Mouse (Mus musculus): ENCODE results near the gene Col6a2.

Col6a2 gene

DNA sequence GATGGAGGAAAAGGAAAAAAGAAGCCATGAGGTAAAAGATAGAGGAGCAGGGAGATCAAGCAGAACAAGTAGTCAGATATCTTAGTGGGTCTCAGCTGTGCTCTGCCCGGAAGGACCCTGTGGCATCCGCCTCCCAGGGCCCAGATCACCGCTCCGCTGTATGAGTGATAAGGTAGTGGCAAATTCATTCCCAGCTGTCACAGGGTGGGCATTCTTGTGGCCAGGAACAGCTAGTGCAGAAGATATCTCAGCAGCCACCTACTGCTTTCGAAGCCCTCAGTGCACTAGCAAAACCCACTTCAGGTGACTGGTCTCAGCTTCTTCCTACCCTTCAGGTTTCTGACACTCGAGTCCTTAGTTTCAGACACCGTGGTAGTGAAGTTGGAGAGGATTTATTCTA is 11.0 kb downstream of the Col6a2 start:
- no peaks in the 10 kb centered on the region for H3K27me3 ChIP-seq (ENCODE audit: control insufficient read depth, insufficient read depth, low read length, poor library complexity, severe bottlenecking)
- no peaks in the 10 kb centered on the region for H3K36me3 ChIP-seq (ENCODE audit: control insufficient read depth, insufficient read depth, low read length, poor library complexity, severe bottlenecking)
- DNase-seq (ENCODE audit: low read depth, low spot score) = no peak

DNA sequence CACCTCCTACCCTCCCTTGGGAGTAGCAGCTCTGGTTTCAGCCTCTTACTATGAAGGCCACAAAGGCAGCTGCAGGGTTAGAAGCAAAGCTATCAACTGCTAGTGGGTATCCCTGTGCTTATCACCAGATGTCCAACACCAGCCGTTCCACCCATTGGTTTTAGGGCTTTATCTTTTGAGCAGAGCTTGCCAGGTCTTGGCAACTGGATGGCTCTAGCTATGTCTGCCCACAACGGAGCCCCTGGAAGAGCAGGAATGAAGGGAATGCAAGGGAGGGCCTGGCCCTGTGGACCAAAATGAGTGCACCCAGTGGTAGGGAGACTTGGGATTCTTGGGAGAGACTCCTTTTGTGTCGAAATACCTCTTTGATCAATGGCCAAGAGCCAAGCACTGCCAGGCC is 20.7 kb downstream of the Col6a2 start:
- Histone ChIP-seq H3K27me3 (ENCODE audit: control insufficient read depth, insufficient read depth, low read length, poor library complexity, severe bottlenecking) (no peaks in the 10 kb centered on the region), H3K36me3 (ENCODE audit: control insufficient read depth, insufficient read depth, low read length, poor library complexity, severe bottlenecking) (no peaks in the 10 kb centered on the region)
- DNase-seq (ENCODE audit: low read depth, low spot score) = no peak

- no peak for DNase-seq (ENCODE audit: low read depth, low spot score)
- Histone ChIP-seq H3K36me3 (ENCODE audit: control insufficient read depth, insufficient read depth, low read length, poor library complexity, severe bottlenecking) (no peaks in the 10 kb centered on the region), H3K27me3 (ENCODE audit: control insufficient read depth, insufficient read depth, low read length, poor library complexity, severe bottlenecking) (no peaks in the 10 kb centered on the region)
Observed at GRCm38 (mm10) chr10:76596338-76596737, 27.1 kb downstream of the Col6a2 start.

GRCm38 (mm10) chr10:76590197-76590596 is 33.2 kb downstream of the Col6a2 start:
- Histone ChIP-seq H3K36me3 (ENCODE audit: control insufficient read depth, insufficient read depth, low read length, poor library complexity, severe bottlenecking) (no peaks in the 10 kb centered on the region), H3K27me3 (ENCODE audit: control insufficient read depth, insufficient read depth, low read length, poor library complexity, severe bottlenecking) (no peaks in the 10 kb centered on the region)
- DNase-seq (ENCODE audit: low read depth, low spot score) = no peak

GRCm38 (mm10) chr10:76586190-76586589 is 37.2 kb downstream of the Col6a2 start:
- no peaks in the 10 kb centered on the region for H3K36me3 ChIP-seq (ENCODE audit: control insufficient read depth, insufficient read depth, low read length, poor library complexity, severe bottlenecking)
- no peaks in the 10 kb centered on the region for H3K27me3 ChIP-seq (ENCODE audit: control insufficient read depth, insufficient read depth, low read length, poor library complexity, severe bottlenecking)
- DNase-seq (ENCODE audit: low read depth, low spot score) = no peak

DNA sequence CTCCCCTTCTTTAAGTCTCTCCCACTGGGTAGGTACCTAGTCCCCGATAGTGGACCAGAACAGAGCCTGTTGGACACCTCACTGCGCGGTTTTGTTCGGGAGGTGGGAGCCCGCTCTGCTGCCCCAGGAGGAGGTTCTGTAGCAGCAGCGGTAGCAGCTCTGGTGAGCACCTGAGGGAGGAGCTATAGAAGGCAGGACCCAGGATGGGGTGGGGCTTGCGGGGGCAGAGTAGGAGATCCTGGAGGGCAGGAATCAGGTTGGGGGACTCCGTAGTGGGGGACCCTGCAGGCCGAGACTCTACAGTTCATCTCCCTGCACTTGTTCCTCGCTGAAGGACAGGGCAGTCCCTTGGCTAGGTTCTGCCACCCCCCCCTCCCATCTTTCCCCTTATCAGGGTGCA is 39.3 kb downstream of the Col6a2 start:
- Histone ChIP-seq H3K36me3 (ENCODE audit: control insufficient read depth, insufficient read depth, low read length, poor library complexity, severe bottlenecking) (no peaks in the 10 kb centered on the region), H3K27me3 (ENCODE audit: control insufficient read depth, insufficient read depth, low read length, poor library complexity, severe bottlenecking) (no peaks in the 10 kb centered on the region)
- no peak for DNase-seq (ENCODE audit: low read depth, low spot score)

DNA sequence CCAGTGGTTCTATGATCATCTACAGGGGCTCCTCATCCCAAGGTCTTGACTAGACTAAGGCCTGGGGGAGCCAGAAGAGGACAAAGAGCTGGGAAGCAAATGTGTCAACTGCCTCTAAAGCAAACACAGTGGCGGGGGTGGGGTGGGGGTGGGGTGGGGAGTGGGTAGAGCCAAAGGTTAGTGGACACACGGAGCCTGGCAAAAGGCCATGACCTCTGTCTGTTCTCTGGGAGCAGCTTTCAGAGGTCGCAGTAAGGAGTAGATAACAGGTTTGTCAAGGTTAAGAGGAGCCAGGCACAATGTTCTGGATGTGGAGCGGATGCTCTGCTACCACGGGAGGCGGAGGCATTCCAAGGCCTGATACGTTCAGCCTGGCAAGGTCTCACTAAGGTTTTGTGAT is 46.5 kb downstream of the Col6a2 start:
- Histone ChIP-seq H3K36me3 (ENCODE audit: control insufficient read depth, insufficient read depth, low read length, poor library complexity, severe bottlenecking) (no peaks in the 10 kb centered on the region), H3K27me3 (ENCODE audit: control insufficient read depth, insufficient read depth, low read length, poor library complexity, severe bottlenecking) (no peaks in the 10 kb centered on the region)
- DNase-seq (ENCODE audit: low read depth, low spot score) = no peak

GRCm38 (mm10) chr10:76575374-76575773 is 48.1 kb downstream of the Col6a2 start, which contains the start of gene Ftcd:
Ftcd (plus strand) TSS chr10:76575648.
- H3K27me3 ChIP-seq (ENCODE audit: control insufficient read depth, insufficient read depth, low read length, poor library complexity, severe bottlenecking) = no peaks in the 10 kb centered on the region
- no peaks in the 10 kb centered on the region for H3K36me3 ChIP-seq (ENCODE audit: control insufficient read depth, insufficient read depth, low read length, poor library complexity, severe bottlenecking)
- no peak for DNase-seq (ENCODE audit: low read depth, low spot score)

DNA sequence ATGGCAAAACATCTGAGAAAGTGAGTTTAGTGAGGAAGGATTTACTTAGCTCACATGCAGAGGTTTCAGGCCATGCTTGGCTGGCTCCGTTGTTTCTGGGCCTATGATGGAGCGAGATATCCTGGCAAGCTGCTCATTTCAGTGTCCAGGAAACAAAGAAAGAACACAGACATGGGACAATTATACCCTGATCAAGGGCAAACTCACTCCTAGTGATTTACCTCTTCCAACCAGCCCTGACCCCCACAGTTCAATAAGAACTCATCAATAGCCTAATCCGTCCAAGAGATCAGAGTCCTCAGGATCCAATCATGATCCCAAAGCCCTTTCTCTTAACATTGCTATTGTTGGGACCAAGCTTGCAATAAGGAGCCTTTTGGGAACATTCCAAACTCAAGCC is 51.3 kb downstream of the Col6a2 start:
- no peaks in the 10 kb centered on the region for H3K36me3 ChIP-seq (ENCODE audit: control insufficient read depth, insufficient read depth, low read length, poor library complexity, severe bottlenecking)
- no peak for DNase-seq (ENCODE audit: low read depth, low spot score)

GRCm38 (mm10) chr10:76571070-76571469 is 52.4 kb downstream of the Col6a2 start:
- H3K27me3 ChIP-seq (ENCODE audit: control insufficient read depth, insufficient read depth, low read length, poor library complexity, severe bottlenecking) = no peaks in the 10 kb centered on the region
- DNase-seq (ENCODE audit: low read depth, low spot score) = no peak
- no peaks in the 10 kb centered on the region for H3K36me3 ChIP-seq (ENCODE audit: control insufficient read depth, insufficient read depth, low read length, poor library complexity, severe bottlenecking)

More for the DNA sequence above, 51.3 kb downstream of the Col6a2 start:
- H3K27me3 ChIP-seq (ENCODE audit: control insufficient read depth, insufficient read depth, low read length, poor library complexity, severe bottlenecking) = no peaks in the 10 kb centered on the region

- Histone ChIP-seq H3K27me3 (ENCODE audit: control insufficient read depth, insufficient read depth, low read length, poor library complexity, severe bottlenecking) (no peaks in the 10 kb centered on the region), H3K36me3 (ENCODE audit: control insufficient read depth, insufficient read depth, low read length, poor library complexity, severe bottlenecking) (no peaks in the 10 kb centered on the region)
- DNase-seq (ENCODE audit: low read depth, low spot score) = no peak
Observed at GRCm38 (mm10) chr10:76569996-76570685, 53.3 kb downstream of the Col6a2 start.

DNA sequence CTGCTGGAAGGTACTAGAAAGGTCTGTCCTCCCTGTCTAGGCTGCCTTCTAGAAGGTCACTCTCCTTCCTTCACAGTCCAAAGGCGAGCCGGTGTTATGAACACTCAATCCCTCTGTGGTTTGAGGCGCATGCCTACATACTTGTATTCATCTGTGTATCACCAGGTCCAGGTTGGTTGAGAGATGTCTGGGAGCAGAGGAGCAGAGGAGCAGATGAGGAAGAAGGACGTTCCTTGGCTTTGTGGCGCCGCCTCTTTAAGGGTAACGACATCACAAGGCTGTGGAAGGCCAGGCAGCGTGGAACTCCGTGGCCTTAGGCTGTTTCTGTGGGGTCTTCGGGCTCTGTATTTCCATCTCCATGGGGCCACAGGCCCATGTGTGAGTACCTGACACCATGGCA is 61.5 kb downstream of the Col6a2 start, which contains the start of gene Spatc1l:
Gene Spatc1l, plus strand, starts transcription at position 301 of the 400 bp plus-strand sequence.
- DNase-seq (ENCODE audit: low read depth, low spot score) = no peak
- Histone ChIP-seq H3K36me3 (ENCODE audit: control insufficient read depth, insufficient read depth, low read length, poor library complexity, severe bottlenecking) (no peaks in the 10 kb centered on the region), H3K27me3 (ENCODE audit: control insufficient read depth, insufficient read depth, low read length, poor library complexity, severe bottlenecking) (no peaks in the 10 kb centered on the region)

DNA sequence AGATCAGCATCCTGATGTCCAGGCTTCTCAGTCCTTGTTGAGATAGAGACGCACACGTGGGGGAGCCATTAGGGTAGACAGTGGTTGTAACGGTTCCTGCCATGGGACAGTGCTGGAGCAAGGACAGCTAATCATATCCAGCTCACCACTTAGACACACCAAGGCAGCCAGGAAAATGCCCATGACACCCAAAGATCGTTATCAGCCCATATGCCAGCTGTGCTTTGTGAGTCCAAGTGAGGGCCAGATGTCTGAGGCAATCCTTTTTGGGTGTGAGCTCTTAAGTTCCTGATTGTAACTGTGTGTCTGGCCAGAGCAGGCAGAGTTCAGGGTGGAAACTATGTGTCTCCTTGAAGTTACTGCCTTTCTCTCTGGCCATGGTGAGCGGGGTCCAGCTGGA is 69.4 kb downstream of the Col6a2 start:
- no peaks in the 10 kb centered on the region for H3K27me3 ChIP-seq (ENCODE audit: control insufficient read depth, insufficient read depth, low read length, poor library complexity, severe bottlenecking)
- H3K36me3 ChIP-seq (ENCODE audit: control insufficient read depth, insufficient read depth, low read length, poor library complexity, severe bottlenecking) = peaks cover 1% of the 10 kb centered on the region; the same call in 1 of the 2 replicates
- DNase-seq (ENCODE audit: low read depth, low spot score) = no peak

GRCm38 (mm10) chr10:76551556-76551955 is 71.9 kb downstream of the Col6a2 start:
- DNase-seq (ENCODE audit: low read depth, low spot score) = no peak
- Histone ChIP-seq H3K27me3 (ENCODE audit: control insufficient read depth, insufficient read depth, low read length, poor library complexity, severe bottlenecking) (no peaks in the 10 kb centered on the region), H3K36me3 (ENCODE audit: control insufficient read depth, insufficient read depth, low read length, poor library complexity, severe bottlenecking) (peaks cover 1% of the 10 kb centered on the region)

DNA sequence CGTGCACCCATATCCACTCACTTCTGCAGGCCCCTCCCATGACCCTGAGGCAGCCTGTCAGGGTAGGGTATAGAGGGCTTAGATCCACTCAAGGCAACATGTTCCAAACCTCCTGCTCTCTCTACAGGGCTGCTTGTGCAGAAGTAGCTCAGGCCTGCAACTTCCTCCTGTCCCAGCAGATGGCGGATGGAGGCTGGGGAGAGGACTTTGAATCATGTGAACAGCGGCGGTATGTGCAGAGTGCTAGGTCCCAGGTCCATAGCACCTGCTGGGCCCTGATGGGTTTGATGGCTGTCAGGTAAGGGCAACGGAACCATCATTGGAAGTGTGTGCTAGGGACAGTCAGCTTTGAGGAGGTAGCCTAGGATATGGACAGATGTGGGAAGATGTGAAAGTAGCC is 73.0 kb downstream of the Col6a2 start:
- peaks cover 1% of the 10 kb centered on the region for H3K36me3 ChIP-seq (ENCODE audit: control insufficient read depth, insufficient read depth, low read length, poor library complexity, severe bottlenecking)
- H3K27me3 ChIP-seq (ENCODE audit: control insufficient read depth, insufficient read depth, low read length, poor library complexity, severe bottlenecking) = no peaks in the 10 kb centered on the region
- DNase-seq (ENCODE audit: low read depth, low spot score) = no peak

- H3K27me3 ChIP-seq (ENCODE audit: control insufficient read depth, insufficient read depth, low read length, poor library complexity, severe bottlenecking) = no peaks in the 10 kb centered on the region
- H3K36me3 ChIP-seq (ENCODE audit: control insufficient read depth, insufficient read depth, low read length, poor library complexity, severe bottlenecking) = no peaks in the 10 kb centered on the region; the same call in 1 of the 2 replicates
- DNase-seq (ENCODE audit: low read depth, low spot score) = no peak
Observed at GRCm38 (mm10) chr10:76548218-76548617, 75.2 kb downstream of the Col6a2 start.
